Comparison of ENCODE assay signal across 19 mouse cellular contexts in genomic region chr13:81644047-81644565, GRCm38 (mm10).
"Had no signal": no experiment of that assay in that cellular context is flagged by ENCODE, and none has a peak within 500 bp of the region (broad histone marks: within the 10 kb centered on the region; RNA-seq: fewer than 3 reads in every experiment).

No protein-coding gene starts in this region.

- H3K4me2 ChIP-seq: limb, embryonic 13.5 days; lung, embryonic 14.5 days; midbrain, embryonic 13.5 days; neural tube, embryonic 15.5 days had no signal

- H3K9me3 ChIP-seq: limb, embryonic 13.5 days; megakaryocyte, embryonic 14.5 days; midbrain, embryonic 13.5 days; neural tube, embryonic 15.5 days had no signal

- ATAC-seq: midbrain, embryonic 13.5 days had no signal

- H3K4me3 ChIP-seq: limb, embryonic 13.5 days; megakaryocyte, embryonic 14.5 days; midbrain, embryonic 13.5 days; myocyte; neural tube, embryonic 15.5 days had no signal

- H3K27ac ChIP-seq: kidney, postnatal 0 days; limb, embryonic 13.5 days; midbrain, embryonic 13.5 days; neural tube, embryonic 15.5 days had no signal

- H3K27me3 ChIP-seq: limb, embryonic 13.5 days; megakaryocyte, embryonic 14.5 days; midbrain, embryonic 13.5 days; neural tube, embryonic 15.5 days had no signal

- H3K4me1 ChIP-seq: limb, embryonic 13.5 days had no signal

- DNase-seq: kidney, adult 11 months; kidney, adult 9 months; kidney, postnatal 36 days; layer of hippocampus, adult 9-11 months; layer of hippocampus, postnatal 36 days; lung, embryonic 14.5 days; lung, postnatal 10 days; lung, postnatal 4 days; right cerebral cortex, adult 18-20 months; right cerebral cortex, postnatal 25 days; thymus, adult 18-20 months; thymus, postnatal 14 days had no signal

- H3K9ac ChIP-seq: limb, embryonic 13.5 days; liver, embryonic 14.5 days; lung, embryonic 14.5 days; midbrain, embryonic 13.5 days; neural tube, embryonic 15.5 days had no signal

- H3K36me3 ChIP-seq: limb, embryonic 13.5 days; midbrain, embryonic 13.5 days; neural tube, embryonic 15.5 days had no signal
